Mouse (Mus musculus) cerebellum, postnatal 36 days (tissue): ENCODE measurements around the gene Maml2.

ENCODE experiments used
- DNase-seq, 2 experiments: peaks; one replicate each; pipeline ENCODE4 v3.0.0; 2021 to 2022; ENCODE audit warnings: mixed read lengths in 2 of 2

The Maml2 gene

DNA sequence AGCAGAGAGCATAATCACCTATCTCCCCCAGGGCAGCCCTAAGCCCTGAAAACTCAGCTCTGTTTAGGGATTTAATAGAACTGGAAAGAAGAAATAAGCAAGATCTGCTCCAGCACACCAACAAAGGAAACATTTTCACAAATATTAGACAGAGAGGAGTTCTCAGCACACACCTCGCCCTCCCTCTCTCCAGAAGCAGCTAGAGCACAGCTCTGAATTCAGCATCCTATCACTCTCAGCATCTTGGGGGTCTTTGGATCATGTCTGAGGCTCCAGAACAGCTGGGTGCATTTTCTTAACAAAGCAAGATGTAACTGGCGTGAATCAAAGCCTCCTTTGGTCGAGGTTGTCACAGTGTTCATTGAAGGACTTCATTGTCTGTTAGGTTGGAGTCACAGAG, 12.5 kb downstream of the Maml2 start:
- no peak for DNase-seq

DNA sequence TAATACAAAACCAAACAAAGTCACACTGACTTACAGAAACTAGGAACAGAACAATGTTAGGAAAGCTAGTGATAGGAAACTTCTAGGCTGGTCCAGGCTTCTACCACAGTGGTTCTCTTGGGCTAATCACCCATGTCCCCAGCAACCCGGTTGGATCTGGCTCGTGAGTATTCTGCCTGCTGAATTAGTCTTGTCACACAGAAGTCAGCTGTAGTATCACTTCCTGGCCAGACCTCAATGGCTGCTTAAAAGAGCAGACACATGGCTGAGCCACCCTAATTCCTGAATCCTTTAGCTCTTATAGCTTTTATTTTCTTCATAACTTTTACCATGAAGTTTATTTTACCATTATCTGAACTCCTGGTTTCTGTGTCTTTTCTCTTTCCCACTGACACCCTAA, 13.3 kb downstream of the Maml2 start:
- no peak for DNase-seq

DNA sequence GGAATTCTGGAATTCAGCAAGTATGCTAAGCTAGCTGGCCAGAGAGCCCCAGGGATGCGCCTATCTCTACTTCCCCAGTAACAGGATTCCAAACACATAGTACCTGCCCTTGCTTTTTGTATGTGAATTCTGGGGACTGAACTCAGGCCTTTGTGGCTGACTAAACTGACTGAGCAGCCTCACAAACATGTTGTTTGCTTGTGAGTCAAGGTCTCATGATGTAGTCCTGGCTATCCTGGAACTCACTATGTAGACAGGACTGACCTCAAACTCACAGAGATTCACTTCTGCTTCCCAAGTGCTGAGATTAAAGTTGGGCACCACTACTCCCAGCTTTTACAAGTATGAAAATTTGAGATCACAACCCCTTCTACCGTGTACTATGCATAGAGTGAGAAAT, 16.2 kb downstream of the Maml2 start:
- DNase-seq, result no peak

DNA sequence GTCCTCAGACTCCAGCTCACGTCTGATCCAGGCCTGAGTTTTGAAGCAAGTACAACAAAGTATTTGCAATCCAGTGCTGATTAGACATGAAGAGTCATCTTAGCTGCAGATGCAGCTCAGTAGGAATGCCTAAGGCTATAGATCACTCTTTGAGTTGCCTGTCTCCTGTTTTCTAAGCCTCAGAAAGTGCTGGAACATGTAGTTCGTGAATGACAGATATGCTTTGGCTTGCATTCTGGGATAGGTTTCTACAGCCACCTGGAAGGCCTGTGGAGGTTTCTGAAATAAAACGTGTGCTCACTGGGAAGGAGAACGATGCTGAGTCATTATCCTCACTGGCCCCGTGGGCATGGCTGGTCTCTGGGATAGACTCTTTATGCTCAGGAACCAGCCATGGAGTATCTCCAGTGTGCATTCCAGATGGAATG, 16.8 kb downstream of the Maml2 start:
- DNase-seq, result no peak

DNA sequence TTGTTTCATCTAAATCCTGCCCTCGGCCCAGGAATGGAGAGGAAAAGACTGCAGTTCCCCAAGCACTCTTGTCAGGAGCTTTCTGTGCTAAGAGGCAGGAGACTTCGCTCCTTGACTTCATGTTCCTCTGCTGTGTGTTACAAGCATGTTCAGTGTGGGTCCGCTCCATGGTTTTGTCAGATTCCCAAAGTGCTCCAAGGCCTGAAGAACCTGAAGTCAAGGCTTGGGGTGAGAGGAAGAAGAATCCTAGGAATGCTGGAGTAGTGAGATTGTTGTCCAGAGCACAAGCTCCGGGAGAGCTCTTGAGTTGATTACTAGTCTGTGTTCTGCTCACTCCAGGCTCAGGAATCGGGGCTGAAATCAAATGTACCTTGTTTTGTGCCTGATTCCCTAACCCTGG, 17.6 kb downstream of the Maml2 start:
- DNase-seq, result no peak

DNA sequence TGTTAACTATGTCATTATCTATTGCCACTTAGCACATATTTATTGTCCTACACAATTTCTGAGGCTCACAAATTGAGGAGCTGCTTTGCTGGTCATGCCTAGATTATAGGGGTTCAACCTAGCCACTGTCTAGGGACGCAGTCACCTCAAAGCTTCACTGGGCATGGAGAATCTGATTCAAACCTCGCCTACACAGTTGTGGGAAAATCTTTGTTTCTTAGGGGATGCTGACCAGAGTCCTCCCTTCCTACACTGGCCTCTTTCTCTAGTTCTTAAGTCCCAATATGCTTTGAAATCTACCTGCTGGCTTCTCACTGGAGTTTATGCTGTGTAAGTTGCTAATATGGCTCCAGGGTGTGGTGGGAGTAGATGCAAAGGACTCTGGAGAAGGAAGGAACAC, 21.8 kb downstream of the Maml2 start:
- DNase-seq, result no peak

DNA sequence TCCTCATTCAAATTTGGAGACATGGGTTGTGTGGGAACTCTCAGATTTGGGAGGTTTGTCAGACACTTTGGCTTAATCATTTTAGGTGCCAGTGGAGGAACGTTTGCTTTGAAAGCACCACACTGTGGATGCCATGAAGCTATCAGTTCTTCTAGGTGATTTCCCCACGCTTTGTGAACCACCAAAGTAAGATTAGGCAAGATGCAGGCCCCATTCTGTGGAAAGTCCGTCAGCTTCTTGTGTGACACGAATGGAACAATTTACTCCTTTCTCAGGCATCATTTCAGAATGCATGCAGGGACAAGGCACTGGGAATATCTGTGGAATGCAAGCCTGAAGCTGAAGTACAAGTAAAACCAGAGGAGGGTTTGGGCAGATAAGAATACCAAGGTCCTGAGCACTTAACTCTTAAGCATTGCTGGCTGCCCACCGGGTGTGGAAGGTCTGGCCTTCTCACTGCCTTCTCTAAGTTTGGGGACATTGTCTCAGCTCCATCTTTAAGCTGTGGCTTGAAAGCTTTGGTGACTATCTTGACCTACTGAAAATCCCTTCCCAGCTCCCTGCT, 23.1 kb downstream of the Maml2 start:
- no peak for DNase-seq

DNA sequence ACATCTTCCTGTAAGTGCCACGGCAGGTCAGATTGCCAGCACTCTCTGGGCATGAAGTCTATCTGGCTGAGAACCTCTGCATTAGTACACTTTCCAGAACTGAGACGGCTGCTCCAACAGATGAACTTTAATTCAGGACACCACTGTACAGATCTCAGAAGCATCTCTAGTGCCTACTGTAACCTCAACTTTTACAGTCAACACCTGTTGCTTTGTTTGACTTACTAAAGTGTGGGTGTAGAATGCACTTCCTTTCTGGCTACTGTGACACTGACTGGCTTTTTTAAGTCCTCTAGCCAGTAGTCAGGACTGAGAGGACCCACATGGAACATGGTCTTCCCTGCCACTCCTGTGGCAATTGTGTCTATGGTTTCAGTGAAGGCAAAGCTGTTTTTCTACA, 25.3 kb downstream of the Maml2 start:
- no peak for DNase-seq

DNA sequence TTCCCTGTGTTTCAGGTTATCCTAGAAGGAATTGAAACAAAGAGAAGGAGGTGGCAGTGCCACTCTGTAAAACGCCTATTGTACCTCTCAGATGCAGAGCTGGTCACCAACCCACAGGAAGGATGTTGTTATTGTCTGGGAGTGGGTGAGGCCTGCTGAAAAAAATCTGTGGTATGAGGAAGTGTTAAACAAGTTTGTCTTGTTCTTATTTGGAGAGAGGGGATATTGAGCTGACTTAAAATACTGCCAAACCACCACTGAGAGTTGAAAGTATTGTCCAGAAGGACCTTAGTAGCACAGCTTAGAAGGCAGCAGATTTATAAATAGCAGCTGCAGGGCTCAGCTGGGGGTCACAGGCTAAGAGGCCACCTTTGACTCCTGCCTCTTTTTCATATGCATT, 25.9 kb downstream of the Maml2 start:
- DNase-seq, result no peak

DNA sequence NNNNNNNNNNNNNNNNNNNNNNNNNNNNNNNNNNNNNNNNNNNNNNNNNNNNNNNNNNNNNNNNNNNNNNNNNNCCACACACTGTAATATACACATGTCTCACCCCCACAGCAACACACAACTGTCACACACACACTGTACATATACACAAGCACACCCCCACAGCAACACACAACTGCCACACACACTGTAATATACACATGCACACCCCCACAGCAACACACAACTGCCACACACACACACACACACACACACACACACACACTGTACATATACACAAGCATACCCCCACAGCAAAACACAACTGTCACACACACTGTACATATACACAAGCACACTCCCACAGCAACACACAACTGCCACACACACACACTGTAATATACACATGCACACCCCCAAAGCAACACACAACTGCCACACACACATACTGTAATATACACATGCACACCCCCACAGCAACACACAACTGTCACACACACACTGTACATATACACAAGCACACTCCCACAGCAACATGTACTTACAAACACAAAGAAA, 116.5 kb downstream of the Maml2 start:
- DNase-seq, result no peak

DNA sequence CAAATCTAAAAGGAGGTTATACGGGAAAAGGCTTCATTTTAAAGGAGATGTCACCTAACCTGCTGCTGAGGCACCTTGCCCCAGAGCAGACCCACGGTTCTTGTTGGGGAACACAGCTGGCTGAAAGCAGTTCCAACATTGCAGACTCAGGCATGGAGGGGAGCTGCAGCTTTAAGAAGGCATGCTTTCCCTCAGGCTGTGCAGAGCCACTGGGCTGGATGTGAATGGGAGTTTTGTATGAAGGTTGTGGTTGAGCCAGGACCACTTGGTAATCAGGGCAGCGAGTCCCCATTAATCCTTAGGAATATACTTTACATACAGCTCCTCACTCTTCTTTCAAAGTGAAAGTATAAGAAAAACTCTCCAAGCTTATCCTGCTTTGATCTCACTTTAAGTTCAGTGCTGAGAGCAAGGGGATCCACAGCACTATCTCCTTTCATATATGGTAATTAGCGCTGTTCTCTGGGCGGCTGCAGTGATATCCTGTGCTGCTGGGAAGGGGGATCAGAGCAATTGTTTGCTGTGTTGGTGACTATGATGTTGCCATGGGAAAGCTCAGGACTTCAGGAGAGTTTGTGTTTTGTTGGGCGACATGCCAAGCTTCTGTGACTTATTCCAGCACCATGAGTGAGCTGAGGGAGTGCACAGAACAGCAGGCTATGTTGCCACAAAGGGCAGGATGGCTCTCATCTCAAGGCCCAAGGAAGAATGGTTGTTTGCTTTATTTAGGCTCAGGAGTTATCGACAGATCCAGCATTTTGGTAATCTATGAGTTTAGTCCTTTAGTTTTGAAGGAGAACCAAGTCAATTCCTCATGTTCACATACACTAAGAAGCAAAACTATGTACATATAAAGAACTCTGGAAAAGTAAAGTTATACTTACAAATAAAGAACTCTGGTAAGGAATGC, 127.5 kb downstream of the Maml2 start:
- peak; percentile 21 to 29 for DNase-seq

DNA sequence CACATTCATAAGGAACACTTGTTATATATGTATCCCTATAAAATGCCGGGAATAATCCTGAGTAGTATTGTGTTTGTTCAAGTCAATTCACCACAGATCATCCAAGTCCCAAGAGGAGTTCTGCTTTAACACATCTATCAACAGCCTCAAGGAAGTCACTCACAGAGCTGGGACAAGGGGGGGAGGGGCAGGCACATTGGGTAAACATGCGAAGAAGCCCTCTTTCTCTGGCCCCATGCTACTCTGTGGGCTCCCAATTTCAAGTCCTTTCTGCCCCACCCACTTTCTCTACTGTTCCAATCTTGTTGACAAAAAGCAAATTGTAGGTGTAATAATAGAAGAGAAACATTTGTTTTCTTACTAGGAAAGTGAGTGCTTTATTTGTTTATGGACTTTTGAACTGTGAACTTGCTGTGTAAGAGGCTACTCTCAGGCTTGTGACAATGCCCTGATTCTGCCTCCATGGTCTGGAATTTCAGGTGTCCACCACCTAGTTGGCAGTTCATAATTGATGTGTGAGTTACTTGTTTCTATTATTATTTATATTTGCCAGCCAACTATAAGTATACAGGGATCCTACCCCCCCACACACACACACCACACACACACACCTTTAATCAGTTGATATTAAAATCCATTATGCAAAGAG, 131.8 kb downstream of the Maml2 start:
- DNase-seq, result no peak

DNA sequence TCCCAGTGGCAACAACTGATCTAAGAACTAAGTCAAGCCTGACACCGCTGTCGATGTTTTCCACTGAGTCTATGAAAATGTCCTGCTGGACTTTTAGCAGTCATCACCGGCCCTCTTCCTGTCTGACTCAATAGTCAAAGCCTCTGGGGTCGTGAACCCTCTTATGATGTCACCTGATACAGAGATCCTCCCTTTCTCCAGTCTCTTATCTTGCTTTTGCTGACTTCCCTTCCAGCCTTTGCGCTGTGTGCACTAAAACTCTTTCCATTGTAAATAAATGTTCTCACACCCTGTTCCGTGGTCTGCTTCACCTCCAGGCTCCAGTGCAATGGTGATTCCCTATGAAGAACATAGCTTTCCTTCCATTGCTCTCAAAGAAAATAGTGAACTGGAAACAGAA, 132.5 kb downstream of the Maml2 start:
- DNase-seq, result no peak

DNA sequence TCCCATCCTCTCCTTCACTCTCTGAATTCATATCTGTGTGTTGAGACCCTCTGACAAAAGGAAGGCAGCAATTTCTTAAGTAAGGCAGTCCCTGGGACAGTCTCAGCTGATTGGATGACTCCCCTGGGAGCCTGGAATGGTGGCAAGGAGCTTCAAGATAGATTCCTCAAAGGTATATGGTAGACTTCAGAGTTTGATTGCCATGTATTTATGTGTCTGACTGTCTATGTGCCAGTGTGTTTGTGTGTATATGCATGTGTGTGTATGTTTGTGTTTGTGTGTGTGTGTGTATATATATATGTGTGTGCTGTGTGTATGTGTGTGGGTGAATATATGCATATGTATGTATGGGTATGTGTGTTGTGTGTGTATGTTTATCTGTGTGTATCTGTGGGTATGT, 133.0 kb downstream of the Maml2 start:
- DNase-seq, result no peak

DNA sequence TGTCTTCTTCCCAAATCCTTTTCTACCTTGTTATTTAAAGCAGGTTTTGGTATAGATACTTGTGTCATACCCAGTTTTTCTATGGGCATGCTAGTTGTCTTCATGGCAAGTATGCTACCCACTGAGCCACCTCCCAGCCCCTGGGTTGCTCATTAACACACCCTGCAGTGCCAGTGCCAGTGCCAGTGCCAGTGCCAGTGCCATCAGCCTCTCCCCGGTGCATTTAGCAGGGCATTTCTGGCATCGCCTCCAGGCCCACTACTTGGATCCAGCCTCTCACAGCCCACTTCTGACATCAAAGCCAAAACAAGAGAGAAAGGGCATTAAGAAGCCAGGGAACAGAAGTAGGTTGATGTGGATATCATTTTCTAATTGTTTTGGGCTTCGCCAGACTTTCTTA, 133.9 kb downstream of the Maml2 start:
- no peak for DNase-seq

DNA sequence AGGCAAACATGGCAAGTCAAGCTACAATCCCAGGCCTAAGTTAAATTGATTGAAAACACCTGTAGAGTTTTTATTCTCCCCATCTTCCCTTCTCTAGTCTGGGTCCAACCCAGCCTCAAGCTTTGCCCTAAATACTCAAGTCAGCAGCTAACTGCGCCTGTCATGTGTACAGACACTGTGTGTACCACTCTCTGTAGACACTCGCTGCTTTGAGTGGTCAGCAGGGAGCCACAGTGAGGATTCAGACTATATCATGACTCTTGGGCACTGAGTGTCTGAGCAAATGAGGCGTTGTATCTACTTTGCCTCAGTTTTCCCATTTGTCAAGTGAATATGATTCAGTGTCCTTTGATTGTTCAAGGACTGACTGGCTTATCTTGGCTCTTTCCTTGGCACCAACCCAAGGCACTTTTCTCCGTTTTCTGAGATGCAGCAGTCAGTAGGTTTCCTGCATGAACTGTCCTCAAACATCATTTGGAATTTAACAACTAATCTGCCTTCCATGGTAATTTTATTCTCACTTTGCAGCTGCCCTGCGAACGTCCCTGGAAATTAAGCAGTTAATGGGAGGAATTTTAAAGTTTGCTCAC, 135.8 kb downstream of the Maml2 start:
- no peak for DNase-seq

DNA sequence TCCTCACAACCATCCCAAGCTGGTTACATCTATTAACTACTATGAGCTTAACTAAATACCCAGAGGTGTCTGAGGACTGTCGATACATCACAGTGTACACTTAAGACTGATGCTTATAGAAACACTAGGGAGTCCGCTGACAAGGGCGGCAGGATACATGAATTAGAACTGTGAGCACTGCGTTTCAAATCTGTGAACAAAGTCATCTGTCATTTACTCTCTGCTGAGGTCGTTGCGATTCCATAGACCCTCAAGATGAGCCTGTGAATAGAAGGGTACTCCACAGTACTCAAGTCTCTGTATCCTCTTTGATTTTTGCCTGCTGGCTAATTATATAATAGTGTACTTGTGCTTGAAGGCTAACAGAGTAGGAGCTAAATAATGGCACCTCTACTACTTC, 143.2 kb downstream of the Maml2 start:
- DNase-seq, result no peak

DNA sequence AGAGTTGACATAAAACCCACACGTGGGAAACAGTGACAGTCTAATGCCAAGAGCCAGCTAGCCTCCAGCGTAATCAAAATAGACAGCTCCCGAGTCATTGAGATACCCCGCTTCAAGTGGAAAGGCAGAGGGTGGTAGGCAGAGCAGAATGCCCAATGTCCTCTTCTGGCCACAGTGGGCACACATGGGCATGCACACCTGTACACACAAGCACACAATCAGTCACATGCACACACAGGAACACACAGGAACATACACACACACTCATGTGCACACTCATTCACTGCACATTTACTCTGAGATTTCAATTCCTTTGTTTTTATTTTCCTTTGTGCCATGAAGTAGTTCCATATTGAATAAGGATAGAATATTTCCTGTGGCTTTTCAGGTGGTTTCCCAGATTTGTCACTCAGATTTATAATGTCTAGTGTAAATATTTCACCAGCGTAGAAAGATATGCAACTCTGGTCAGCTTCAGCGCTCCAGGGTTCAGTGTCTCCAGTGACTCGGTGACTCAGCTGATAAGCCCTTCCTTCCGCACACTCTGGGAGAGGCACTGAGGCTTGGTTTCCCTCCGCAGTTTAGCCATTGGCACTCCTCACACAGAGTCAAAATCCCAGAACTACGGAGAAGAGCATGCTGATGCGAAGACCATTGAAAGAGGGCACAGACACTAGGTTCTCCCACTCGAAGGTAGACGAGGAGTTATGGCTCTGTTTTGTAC, 144.4 kb downstream of the Maml2 start:
- DNase-seq, result no peak

DNA sequence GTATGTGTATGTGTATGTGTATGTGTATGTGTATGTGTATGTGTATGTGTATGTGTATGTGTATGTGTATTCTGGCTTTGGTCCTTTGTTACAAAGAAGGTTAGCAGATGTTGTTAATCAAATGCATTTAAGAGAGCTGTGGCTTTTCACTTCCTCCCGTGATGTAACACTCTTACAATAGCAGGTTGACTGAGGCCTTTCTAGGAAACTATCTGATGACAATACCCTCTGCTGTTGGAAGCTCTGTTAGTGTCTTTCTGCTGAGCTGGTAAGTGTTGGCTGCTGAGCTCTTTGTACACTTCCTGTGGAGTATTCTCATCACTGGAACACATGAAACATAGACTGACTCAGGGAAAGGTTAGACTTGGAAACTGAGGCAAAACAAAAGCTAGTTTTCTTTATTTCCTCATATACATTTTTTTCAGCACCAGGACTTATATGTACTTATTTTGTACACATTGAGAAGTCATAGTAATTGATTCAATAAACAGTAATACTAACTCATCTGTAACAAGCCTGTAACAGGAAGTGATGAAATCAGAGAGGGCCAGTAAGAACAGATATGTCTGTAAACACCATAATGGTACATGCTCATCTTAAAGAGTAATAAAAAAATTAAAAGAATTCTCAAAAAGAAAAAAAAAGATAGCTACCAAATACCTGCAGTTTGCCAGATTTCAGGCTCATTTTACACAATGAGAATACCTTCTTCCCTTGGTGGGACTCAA, 145.9 kb downstream of the Maml2 start:
- no peak for DNase-seq

DNA sequence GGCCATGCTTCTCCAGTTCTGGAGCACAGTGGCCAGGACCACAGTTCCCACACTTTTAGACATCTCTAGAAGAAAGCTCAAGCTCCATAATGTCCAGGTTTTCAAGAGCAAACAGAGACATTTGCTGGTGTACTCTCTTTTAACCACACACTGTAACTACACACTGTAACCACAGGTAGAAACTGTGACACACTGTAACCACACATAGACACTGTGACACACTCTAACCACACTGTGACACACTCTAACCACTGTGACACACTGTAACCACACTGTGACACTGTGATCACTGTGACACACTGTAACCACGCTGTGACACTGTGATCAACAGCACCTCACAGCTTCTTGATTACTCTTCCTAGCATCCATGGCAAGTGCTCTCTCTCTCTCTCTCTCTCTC, 148.5 kb downstream of the Maml2 start:
- no peak for DNase-seq

DNA sequence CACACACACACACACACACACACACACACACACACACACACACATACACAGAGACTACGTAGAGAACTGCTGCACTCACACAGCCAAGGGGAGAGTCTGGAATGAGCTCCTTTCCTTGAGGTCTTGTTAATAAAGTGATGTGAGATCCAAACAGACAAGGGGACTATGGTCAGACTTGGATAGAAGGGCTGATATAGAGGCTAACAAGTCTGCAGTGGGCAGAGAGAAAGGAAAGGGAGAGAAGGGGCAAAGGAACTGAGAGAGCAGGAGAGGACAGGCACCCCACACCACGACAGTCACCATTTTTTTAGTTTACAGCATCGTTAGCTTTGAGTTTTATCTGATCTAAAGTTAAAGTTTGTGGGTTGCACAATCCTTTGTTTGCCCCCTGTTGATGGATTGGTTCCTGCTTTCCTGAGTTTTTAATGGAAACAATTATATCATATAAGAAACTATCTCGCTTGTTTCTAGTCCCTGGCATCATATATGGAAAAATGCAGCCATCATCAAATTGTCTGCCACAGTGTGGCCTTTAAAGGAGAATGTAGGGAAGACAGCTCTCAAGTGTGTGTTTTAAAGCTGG, 149.0 kb downstream of the Maml2 start, which contains the start of gene Gm17571:
Gene Gm17571 (minus strand): TSS at position 51 of the 583 bp plus-strand sequence.
- no peak for DNase-seq

DNA sequence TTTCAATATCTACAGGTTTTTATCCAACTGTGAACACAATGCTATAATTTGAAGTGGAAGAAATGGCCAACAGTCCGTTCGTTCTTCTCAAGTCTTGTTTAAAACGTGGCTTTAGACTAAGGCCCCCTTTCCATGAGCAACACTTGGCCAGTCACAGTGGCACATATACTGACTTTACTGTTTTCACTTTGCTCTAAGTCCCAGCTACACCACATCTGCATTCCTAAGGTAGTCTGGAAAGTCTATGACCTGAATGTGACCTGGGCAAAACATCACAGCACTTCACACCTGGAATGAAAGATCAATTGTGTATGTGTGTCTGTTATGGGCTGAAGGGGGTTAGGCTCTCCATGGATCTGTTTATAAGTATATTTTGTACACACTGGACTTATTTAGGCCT, 151.0 kb downstream of the Maml2 start:
- no peak for DNase-seq
